Mouse (Mus musculus) midbrain, embryonic 11.5 days (tissue): ENCODE results near the gene Irf3. TPM values are rescaled to one million over a fixed set of nuclear protein-coding genes. Genes with fewer than 3 reads are reported as not detected.

Experiments
- ATAC-seq: fragments of 200-750 bp; cut with Nextera tagmentation; 2 replicates; pipeline ENCODE4 v1.8.0; 2017; ENCODE audit warnings: moderate TSS enrichment, moderate library complexity; ENCODE audit not compliant: low FRiP score
- DNase-seq: peaks from one replicate; pipeline ENCODE4 v3.0.0; 2015; ENCODE audit warnings: low spot score; ENCODE audit errors: missing footprints
- H3K27ac ChIP-seq: fragments of 300-500 bp; sonication (generic); 2 replicates; pipeline ENCODE4 v1.5.1; 2014; ENCODE audit warnings: low read depth, low read length
- H3K27me3 ChIP-seq: fragments of 300-500 bp; sonication (generic); 2 replicates; pipeline ENCODE4 v1.6.1; 2014; ENCODE audit warnings: mild to moderate bottlenecking, low read length, moderate library complexity, mixed read lengths; ENCODE audit not compliant: control insufficient read depth, insufficient read depth
- H3K36me3 ChIP-seq: fragments of 300-500 bp; sonication (generic); 2 replicates; pipeline ENCODE4 v1.6.1; 2014; ENCODE audit warnings: mild to moderate bottlenecking, low read length, moderate library complexity, mixed read lengths; ENCODE audit not compliant: control insufficient read depth, insufficient read depth
- H3K4me1 ChIP-seq: fragments of 300-500 bp; sonication (generic); 2 replicates; pipeline ENCODE4 v1.6.1; 2014; ENCODE audit warnings: low read length; ENCODE audit not compliant: control insufficient read depth, insufficient read depth
- H3K4me2 ChIP-seq: fragments of 300-500 bp; sonication (generic); 2 replicates; pipeline ENCODE4 v1.6.1; 2014; ENCODE audit warnings: mild to moderate bottlenecking, moderate library complexity
- H3K4me3 ChIP-seq: fragments of 300-500 bp; sonication (generic); 2 replicates; pipeline ENCODE4 v1.5.1; 2014; ENCODE audit warnings: low read depth, low read length
- H3K9ac ChIP-seq: fragments of 300-500 bp; sonication (generic); 2 replicates; pipeline ENCODE4 v1.6.1; 2014; ENCODE audit warnings: low read length
- H3K9me3 ChIP-seq: fragments of 300-500 bp; sonication (generic); 2 replicates; pipeline ENCODE4 v1.6.1; 2016; ENCODE audit warnings: low read length; ENCODE audit not compliant: control insufficient read depth
- whole genome bisulfite sequencing: fragments of 180-500 bp; shearing (Covaris S2); extraction: QIAGEN DNeasy Blood & Tissue Kit; methylation state at CpG from one replicate; pipeline ENCODE4 v1.1.7; 2014; 5-methylcytosine and 5-hydroxymethylcytosine counted together
- polyA plus RNA-seq: library from polyadenylated mRNA; unstranded; fragments of >200 nt; fragmentation: Nextera tagmentation; extraction: Ambion mirVana; gene quantifications from 2 replicates; pipeline ENCODE4 v1.2.1, GENCODE M21; 2014

Gene Irf3
- polyA plus RNA-seq, 1 experiment from 2014 or later: 65.9 TPM

GRCm38 (mm10) chr7:44957183-44957835 lies 40.1 kb upstream of the Irf3 start:
- 0 out of 2 replicates have a peak, but pooled peaks cover 2% of the 10 kb centered on the region for H3K36me3 ChIP-seq
- no peak for DNase-seq
- no peak for ATAC-seq
- WGBS: 71% methylated on average over 20 of the region's 20 CpGs
- H3K27ac ChIP-seq: no peak overlapping the region
- H3K4me3 ChIP-seq: no peak overlapping the region
- no peak overlapping the region for H3K9ac ChIP-seq
- H3K9me3 ChIP-seq: no peaks in the 10 kb centered on the region
- no peak overlapping the region for H3K4me2 ChIP-seq
- H3K4me1 ChIP-seq: peaks cover 3% of the 10 kb centered on the region; the same call in 1 of the 2 replicates
- no peaks in the 10 kb centered on the region for H3K27me3 ChIP-seq

GRCm38 (mm10) chr7:44958208-44958607 lies 39.2 kb upstream of the Irf3 start:
- WGBS: 58% methylated on average over 7 of the region's 7 CpGs
- DNase-seq (no peak), ATAC-seq (no peak)
- Histone ChIP-seq H3K27ac (no peak overlapping the region), H3K9ac (no peak overlapping the region), H3K4me2 (no peak overlapping the region), H3K4me1 (no peaks in the 10 kb centered on the region), H3K36me3 (0 out of 2 replicates have a peak, but pooled peaks cover 2% of the 10 kb centered on the region), H3K4me3 (no peak overlapping the region), H3K27me3 (no peaks in the 10 kb centered on the region), H3K9me3 (no peaks in the 10 kb centered on the region)

GRCm38 (mm10) chr7:44959281-44959680 lies 38.2 kb upstream of the Irf3 start:
- Histone ChIP-seq H3K36me3 (0 out of 2 replicates have a peak, but pooled peaks cover 2% of the 10 kb centered on the region), H3K27me3 (no peaks in the 10 kb centered on the region), H3K4me1 (no peaks in the 10 kb centered on the region), H3K27ac (no peak overlapping the region), H3K9me3 (no peaks in the 10 kb centered on the region), H3K4me2 (no peak overlapping the region), H3K4me3 (no peak overlapping the region), H3K9ac (no peak overlapping the region)
- no peak for ATAC-seq
- no peak for DNase-seq
- 86% methylated on average over 8 of the region's 8 CpGs for WGBS

GRCm38 (mm10) chr7:44959874-44960511 lies 37.5 kb upstream of the Irf3 start:
- no peak for ATAC-seq
- Histone ChIP-seq H3K27me3 (no peaks in the 10 kb centered on the region), H3K36me3 (0 out of 2 replicates have a peak, but pooled peaks cover 2% of the 10 kb centered on the region), H3K27ac (no peak overlapping the region), H3K9me3 (no peaks in the 10 kb centered on the region), H3K4me1 (no peaks in the 10 kb centered on the region), H3K4me3 (no peak overlapping the region), H3K9ac (no peak overlapping the region), H3K4me2 (no peak overlapping the region)
- no peak for DNase-seq
- whole genome bisulfite sequencing: 94% methylated on average over 10 of the region's 10 CpGs

GRCm38 (mm10) chr7:44960512-44960910 lies 36.9 kb upstream of the Irf3 start:
- 0 out of 2 replicates have a peak, but pooled peaks cover 2% of the 10 kb centered on the region for H3K36me3 ChIP-seq
- H3K9ac ChIP-seq: no peak overlapping the region
- no peak overlapping the region for H3K4me3 ChIP-seq
- H3K9me3 ChIP-seq: no peaks in the 10 kb centered on the region
- no peak overlapping the region for H3K27ac ChIP-seq
- 92% methylated on average over 13 of the region's 13 CpGs for WGBS
- DNase-seq: no peak
- no peak overlapping the region for H3K4me2 ChIP-seq
- no peak for ATAC-seq
- no peaks in the 10 kb centered on the region for H3K27me3 ChIP-seq
- no peaks in the 10 kb centered on the region for H3K4me1 ChIP-seq

- no peak overlapping the region for H3K4me2 ChIP-seq
- H3K27ac ChIP-seq: no peak overlapping the region
- H3K9me3 ChIP-seq: no peaks in the 10 kb centered on the region
- DNase-seq (no peak), ATAC-seq (no peak)
- H3K4me3 ChIP-seq: no peak overlapping the region
- 85% methylated on average over 8 of the region's 8 CpGs for WGBS
- H3K9ac ChIP-seq: no peak overlapping the region
- H3K36me3 ChIP-seq: 0 out of 2 replicates have a peak, but pooled peaks cover 2% of the 10 kb centered on the region
- no peaks in the 10 kb centered on the region for H3K27me3 ChIP-seq
- no peaks in the 10 kb centered on the region for H3K4me1 ChIP-seq
These were observed 35.1 kb upstream of the Irf3 start for GRCm38 (mm10) chr7:44962337-44962736.

- Histone ChIP-seq H3K9ac (no peak overlapping the region), H3K4me1 (no peaks in the 10 kb centered on the region), H3K36me3 (0 out of 2 replicates have a peak, but pooled peaks cover 2% of the 10 kb centered on the region), H3K27ac (no peak overlapping the region), H3K27me3 (no peaks in the 10 kb centered on the region), H3K9me3 (no peaks in the 10 kb centered on the region), H3K4me2 (no peak overlapping the region), H3K4me3 (no peak overlapping the region)
- DNase-seq (no peak), ATAC-seq (no peak)
- 91% methylated on average over 5 of the region's 5 CpGs for WGBS
These were observed 34.6 kb upstream of the Irf3 start for GRCm38 (mm10) chr7:44962831-44963230.

- WGBS: 93% methylated on average over 13 of the region's 13 CpGs
- Histone ChIP-seq H3K4me3 (no peak overlapping the region), H3K9me3 (no peaks in the 10 kb centered on the region), H3K27ac (no peak overlapping the region), H3K9ac (no peak overlapping the region), H3K36me3 (no peaks in the 10 kb centered on the region), H3K4me2 (no peak overlapping the region), H3K4me1 (no peaks in the 10 kb centered on the region), H3K27me3 (no peaks in the 10 kb centered on the region)
- no peak for ATAC-seq
- DNase-seq: no peak
These were observed 32.5 kb upstream of the Irf3 start for GRCm38 (mm10) chr7:44964990-44965389.

GRCm38 (mm10) chr7:44965975-44966374 lies 31.5 kb upstream of the Irf3 start:
- WGBS: 81% methylated on average over 7 of the region's 7 CpGs
- peaks cover 3% of the 10 kb centered on the region for H3K4me1 ChIP-seq
- no peak for DNase-seq
- no peak overlapping the region for H3K4me3 ChIP-seq
- H3K27me3 ChIP-seq: no peaks in the 10 kb centered on the region
- no peak for ATAC-seq
- H3K9ac ChIP-seq: no peak overlapping the region
- no peak overlapping the region for H3K4me2 ChIP-seq
- H3K9me3 ChIP-seq: no peaks in the 10 kb centered on the region
- no peaks in the 10 kb centered on the region for H3K36me3 ChIP-seq
- no peak overlapping the region for H3K27ac ChIP-seq
